Mouse (Mus musculus): Measurements from ENCODE around the gene Gm14403.
"Not testable (repeated sequence)": the region's sequence is repeated elsewhere in the genome, so short reads cannot be mapped to it uniquely, and the experiment has no call there.

DNA sequence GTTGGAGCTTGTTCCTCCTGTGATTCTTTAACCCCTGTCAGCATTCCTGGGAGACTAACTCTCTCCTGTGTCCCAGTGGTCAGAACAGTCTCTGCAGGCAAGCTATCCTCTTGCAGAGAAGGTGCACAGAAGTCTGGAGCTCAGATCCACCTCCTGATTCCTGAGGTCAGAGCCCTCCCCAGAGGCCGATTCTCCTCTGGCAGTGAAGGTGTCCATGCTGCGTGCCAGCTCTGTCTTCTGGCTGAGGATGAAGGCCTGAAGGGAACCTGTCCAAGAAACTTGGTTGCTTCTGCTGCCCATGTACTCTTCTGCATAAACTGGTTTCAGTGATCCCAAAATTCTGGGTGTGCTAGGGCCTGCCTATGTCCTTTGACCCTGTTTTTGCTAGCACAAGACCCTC, 39.1 kb downstream of the Gm14403 start:
- TF ChIP-seq POLR2A (IDR thresholded peaks at IDR 0.05; ENCODE audit: low read depth, low read length); CTCF (IDR thresholded peaks at IDR 0.05; ENCODE audit: borderline replicate concordance, insufficient read depth, low read length): not testable (repeated sequence)
